Mouse (Mus musculus): Measurements from ENCODE around the gene Abhd11. TPM values are rescaled to one million over a fixed set of nuclear protein-coding genes. Genes with fewer than 3 reads are reported as not detected.
"Not testable (repeated sequence)": the region's sequence is repeated elsewhere in the genome, so short reads cannot be mapped to it uniquely, and the experiment has no call there.

Gene Abhd11
- polyA plus RNA-seq (2012; rRNA removed): 78.3 and 80.1 TPM in 2 replicates

GRCm38 (mm10) chr5:135008671-135009589 lies at the start of gene Abhd11:
TSS of gene Abhd11 (plus strand) at chr5:135009152.
- TF ChIP-seq POLR2A (IDR thresholded peaks at IDR 0.05; ENCODE audit: extremely low read depth, insufficient read depth, low read length) (peak; percentile 90), CTCF (IDR thresholded peaks at IDR 0.05; ENCODE audit: extremely low read depth, insufficient read depth, low read length) (no peak)
- peaks cover 1% of the 10 kb centered on the region; the same call in 1 of the 2 replicates for H3K4me1 ChIP-seq (ENCODE audit: control insufficient read depth, insufficient read depth, low read length)
- H3K4me3 ChIP-seq (ENCODE audit: insufficient read depth, low read length): peak within 1 kb of the TSS; percentile 72
- peak within 1 kb of the TSS; percentile 95 for H3K27ac ChIP-seq (ENCODE audit: insufficient read depth, low read length)

GRCm38 (mm10) chr5:134960430-134960829 lies 48.5 kb upstream of the Abhd11 start:
- H3K27ac ChIP-seq (ENCODE audit: insufficient read depth, low read length): no peak overlapping the region
- H3K4me3 ChIP-seq (ENCODE audit: insufficient read depth, low read length): no peak overlapping the region
- no peaks in the 10 kb centered on the region for H3K4me1 ChIP-seq (ENCODE audit: control insufficient read depth, insufficient read depth, low read length)
- TF ChIP-seq CTCF (IDR thresholded peaks at IDR 0.05; ENCODE audit: extremely low read depth, insufficient read depth, low read length) (no peak), POLR2A (IDR thresholded peaks at IDR 0.05; ENCODE audit: extremely low read depth, insufficient read depth, low read length) (no peak)

GRCm38 (mm10) chr5:134961519-134961918 lies 47.4 kb upstream of the Abhd11 start:
- Histone ChIP-seq H3K4me1 (ENCODE audit: control insufficient read depth, insufficient read depth, low read length) (no peaks in the 10 kb centered on the region), H3K27ac (ENCODE audit: insufficient read depth, low read length) (no peak overlapping the region), H3K4me3 (ENCODE audit: insufficient read depth, low read length) (no peak overlapping the region)
- TF ChIP-seq CTCF (IDR thresholded peaks at IDR 0.05; ENCODE audit: extremely low read depth, insufficient read depth, low read length) (no peak), POLR2A (IDR thresholded peaks at IDR 0.05; ENCODE audit: extremely low read depth, insufficient read depth, low read length) (no peak)

GRCm38 (mm10) chr5:134963546-134963945 lies 45.4 kb upstream of the Abhd11 start:
- H3K27ac ChIP-seq (ENCODE audit: insufficient read depth, low read length): no peak overlapping the region
- TF ChIP-seq POLR2A (IDR thresholded peaks at IDR 0.05; ENCODE audit: extremely low read depth, insufficient read depth, low read length): no peak
- TF ChIP-seq CTCF (IDR thresholded peaks at IDR 0.05; ENCODE audit: extremely low read depth, insufficient read depth, low read length): no peak
- no peaks in the 10 kb centered on the region for H3K4me1 ChIP-seq (ENCODE audit: control insufficient read depth, insufficient read depth, low read length)
- H3K4me3 ChIP-seq (ENCODE audit: insufficient read depth, low read length): no peak overlapping the region

GRCm38 (mm10) chr5:134964655-134965054 lies 44.3 kb upstream of the Abhd11 start:
- not testable (repeated sequence) for H3K4me3 ChIP-seq (ENCODE audit: insufficient read depth, low read length); H3K27ac ChIP-seq (ENCODE audit: insufficient read depth, low read length); H3K4me1 ChIP-seq (ENCODE audit: control insufficient read depth, insufficient read depth, low read length)

- H3K27ac ChIP-seq (ENCODE audit: insufficient read depth, low read length): no peak overlapping the region
- TF ChIP-seq POLR2A (IDR thresholded peaks at IDR 0.05; ENCODE audit: extremely low read depth, insufficient read depth, low read length) (no peak), CTCF (IDR thresholded peaks at IDR 0.05; ENCODE audit: extremely low read depth, insufficient read depth, low read length) (peak; percentile 89)
- H3K4me3 ChIP-seq (ENCODE audit: insufficient read depth, low read length): no peak overlapping the region
- no peaks in the 10 kb centered on the region for H3K4me1 ChIP-seq (ENCODE audit: control insufficient read depth, insufficient read depth, low read length)
Measured at GRCm38 (mm10) chr5:134965473-134965851, 43.5 kb upstream of the Abhd11 start.

- Histone ChIP-seq H3K27ac (ENCODE audit: insufficient read depth, low read length) (no peak overlapping the region), H3K4me1 (ENCODE audit: control insufficient read depth, insufficient read depth, low read length) (no peaks in the 10 kb centered on the region), H3K4me3 (ENCODE audit: insufficient read depth, low read length) (no peak overlapping the region)
- no peak for TF ChIP-seq POLR2A (IDR thresholded peaks at IDR 0.05; ENCODE audit: extremely low read depth, insufficient read depth, low read length)
- TF ChIP-seq CTCF (IDR thresholded peaks at IDR 0.05; ENCODE audit: extremely low read depth, insufficient read depth, low read length): no peak
Measured at GRCm38 (mm10) chr5:134965852-134966821, 42.8 kb upstream of the Abhd11 start.

GRCm38 (mm10) chr5:134967164-134967944 lies 41.6 kb upstream of the Abhd11 start:
- TF ChIP-seq CTCF (IDR thresholded peaks at IDR 0.05; ENCODE audit: extremely low read depth, insufficient read depth, low read length) (no peak), POLR2A (IDR thresholded peaks at IDR 0.05; ENCODE audit: extremely low read depth, insufficient read depth, low read length) (no peak)
- Histone ChIP-seq H3K4me1 (ENCODE audit: control insufficient read depth, insufficient read depth, low read length) (no peaks in the 10 kb centered on the region), H3K27ac (ENCODE audit: insufficient read depth, low read length) (no peak overlapping the region), H3K4me3 (ENCODE audit: insufficient read depth, low read length) (no peak overlapping the region)

- TF ChIP-seq CTCF (IDR thresholded peaks at IDR 0.05; ENCODE audit: extremely low read depth, insufficient read depth, low read length) (no peak), POLR2A (IDR thresholded peaks at IDR 0.05; ENCODE audit: extremely low read depth, insufficient read depth, low read length) (no peak)
- Histone ChIP-seq H3K27ac (ENCODE audit: insufficient read depth, low read length) (no peak overlapping the region), H3K4me3 (ENCODE audit: insufficient read depth, low read length) (no peak overlapping the region), H3K4me1 (ENCODE audit: control insufficient read depth, insufficient read depth, low read length) (no peaks in the 10 kb centered on the region)
Measured at GRCm38 (mm10) chr5:134970671-134971070, 38.3 kb upstream of the Abhd11 start.
